Mouse (Mus musculus): ENCODE data around the gene Ugt2b37. TPM values are rescaled to one million over a fixed set of nuclear protein-coding genes. Genes with fewer than 3 reads are reported as not detected.
"Not testable (repeated sequence)": the region's sequence is repeated elsewhere in the genome, so short reads cannot be mapped to it uniquely, and the experiment has no call there.

Ugt2b37 gene
- not detected in 2 replicates for polyA plus RNA-seq (2015; fragmentation: Nextera tagmentation; extraction: Ambion mirVana)

GRCm38 (mm10) chr5:87254676-87255075 lies at the start of gene Ugt2b37:
TSS of gene Ugt2b37 (minus strand) at chr5:87254804.
- H3K27me3 ChIP-seq (replicated peaks; ENCODE audit: control insufficient read depth, insufficient read depth, low read length); H3K36me3 ChIP-seq (ENCODE audit: control insufficient read depth, insufficient read depth, low read length); H3K9ac ChIP-seq (ENCODE audit: low read depth, low read length); H3K27ac ChIP-seq (ENCODE audit: low read length); ATAC-seq; H3K4me3 ChIP-seq (ENCODE audit: low read length); H3K4me1 ChIP-seq (ENCODE audit: control insufficient read depth, insufficient read depth, low read length); H3K9me3 ChIP-seq (ENCODE audit: control insufficient read depth, low read length); H3K4me2 ChIP-seq (ENCODE audit: low read depth, low read length): not testable (repeated sequence)
- WGBS = 66% methylated on average over 3 of the region's 3 CpGs

GRCm38 (mm10) chr5:87286180-87286579 lies 31.6 kb upstream of the Ugt2b37 start:
- H3K4me1 ChIP-seq (ENCODE audit: control insufficient read depth, insufficient read depth, low read length); H3K27ac ChIP-seq (ENCODE audit: low read length); H3K9me3 ChIP-seq (ENCODE audit: control insufficient read depth, low read length); H3K36me3 ChIP-seq (ENCODE audit: control insufficient read depth, insufficient read depth, low read length); H3K4me2 ChIP-seq (ENCODE audit: low read depth, low read length); H3K9ac ChIP-seq (ENCODE audit: low read depth, low read length); H3K4me3 ChIP-seq (ENCODE audit: low read length); ATAC-seq; H3K27me3 ChIP-seq (replicated peaks; ENCODE audit: control insufficient read depth, insufficient read depth, low read length): not testable (repeated sequence)
- WGBS = 59% methylated on average over 4 of the region's 4 CpGs

- not testable (repeated sequence) for H3K27ac ChIP-seq (ENCODE audit: low read length); H3K36me3 ChIP-seq (ENCODE audit: control insufficient read depth, insufficient read depth, low read length); H3K9ac ChIP-seq (ENCODE audit: low read depth, low read length); H3K4me1 ChIP-seq (ENCODE audit: control insufficient read depth, insufficient read depth, low read length); ATAC-seq; H3K9me3 ChIP-seq (ENCODE audit: control insufficient read depth, low read length); H3K4me2 ChIP-seq (ENCODE audit: low read depth, low read length); H3K4me3 ChIP-seq (ENCODE audit: low read length); H3K27me3 ChIP-seq (replicated peaks; ENCODE audit: control insufficient read depth, insufficient read depth, low read length)
- 92% methylated on average over 4 of the region's 4 CpGs for WGBS
Observed at GRCm38 (mm10) chr5:87275986-87276385, 21.4 kb upstream of the Ugt2b37 start.

GRCm38 (mm10) chr5:87275581-87275980 lies 21.0 kb upstream of the Ugt2b37 start:
- ATAC-seq = no peak
- H3K4me3 ChIP-seq (ENCODE audit: low read length) = no peak overlapping the region
- H3K4me1 ChIP-seq (ENCODE audit: control insufficient read depth, insufficient read depth, low read length) = no peaks in the 10 kb centered on the region
- no peaks in the 10 kb centered on the region for H3K27me3 ChIP-seq (replicated peaks; ENCODE audit: control insufficient read depth, insufficient read depth, low read length)
- H3K27ac ChIP-seq (ENCODE audit: low read length) = no peak overlapping the region
- WGBS = 89% methylated on average over 6 of the region's 6 CpGs
- H3K36me3 ChIP-seq (ENCODE audit: control insufficient read depth, insufficient read depth, low read length) = no peaks in the 10 kb centered on the region
- H3K9me3 ChIP-seq (ENCODE audit: control insufficient read depth, low read length) = no peaks in the 10 kb centered on the region
- H3K4me2 ChIP-seq (ENCODE audit: low read depth, low read length) = no peak overlapping the region
- H3K9ac ChIP-seq (ENCODE audit: low read depth, low read length) = no peak overlapping the region

- no peaks in the 10 kb centered on the region for H3K36me3 ChIP-seq (ENCODE audit: control insufficient read depth, insufficient read depth, low read length)
- H3K4me3 ChIP-seq (ENCODE audit: low read length) = no peak overlapping the region
- no peaks in the 10 kb centered on the region for H3K9me3 ChIP-seq (ENCODE audit: control insufficient read depth, low read length)
- no peak overlapping the region for H3K4me2 ChIP-seq (ENCODE audit: low read depth, low read length)
- no peaks in the 10 kb centered on the region for H3K27me3 ChIP-seq (replicated peaks; ENCODE audit: control insufficient read depth, insufficient read depth, low read length)
- 84% methylated on average over 3 of the region's 3 CpGs for WGBS
- no peaks in the 10 kb centered on the region for H3K4me1 ChIP-seq (ENCODE audit: control insufficient read depth, insufficient read depth, low read length)
- no peak overlapping the region for H3K9ac ChIP-seq (ENCODE audit: low read depth, low read length)
- no peak overlapping the region for H3K27ac ChIP-seq (ENCODE audit: low read length)
- ATAC-seq = no peak
Observed at GRCm38 (mm10) chr5:87255831-87256230, 1.2 kb upstream of the Ugt2b37 start.

GRCm38 (mm10) chr5:87242140-87242539 lies 12.5 kb downstream of the Ugt2b37 start:
- H3K9me3 ChIP-seq (ENCODE audit: control insufficient read depth, low read length); H3K9ac ChIP-seq (ENCODE audit: low read depth, low read length); H3K4me2 ChIP-seq (ENCODE audit: low read depth, low read length); ATAC-seq; H3K4me1 ChIP-seq (ENCODE audit: control insufficient read depth, insufficient read depth, low read length); H3K36me3 ChIP-seq (ENCODE audit: control insufficient read depth, insufficient read depth, low read length); H3K27ac ChIP-seq (ENCODE audit: low read length); H3K4me3 ChIP-seq (ENCODE audit: low read length); H3K27me3 ChIP-seq (replicated peaks; ENCODE audit: control insufficient read depth, insufficient read depth, low read length): not testable (repeated sequence)

- H3K9me3 ChIP-seq (ENCODE audit: control insufficient read depth, low read length); H3K27me3 ChIP-seq (replicated peaks; ENCODE audit: control insufficient read depth, insufficient read depth, low read length); H3K27ac ChIP-seq (ENCODE audit: low read length); H3K9ac ChIP-seq (ENCODE audit: low read depth, low read length); H3K4me3 ChIP-seq (ENCODE audit: low read length); H3K4me1 ChIP-seq (ENCODE audit: control insufficient read depth, insufficient read depth, low read length); H3K4me2 ChIP-seq (ENCODE audit: low read depth, low read length); H3K36me3 ChIP-seq (ENCODE audit: control insufficient read depth, insufficient read depth, low read length): not testable (repeated sequence)
- WGBS = 44% methylated on average over 2 of the region's 2 CpGs
- ATAC-seq = peak; percentile 55; the same call in 1 of the 2 replicates
Observed at GRCm38 (mm10) chr5:87196430-87196829, 58.2 kb downstream of the Ugt2b37 start.

Other genes with a start within 250 kb of the Ugt2b37 start
- 28.9 and 36.2 TPM in 2 replicates for gene Ugt2b36, start 162.2 kb downstream of the Ugt2b37 start, polyA plus RNA-seq (2015; fragmentation: Nextera tagmentation; extraction: Ambion mirVana)
- 106 and 138 TPM in 2 replicates for gene Ugt2b5, start 114.5 kb downstream of the Ugt2b37 start, polyA plus RNA-seq (2015; fragmentation: Nextera tagmentation; extraction: Ambion mirVana)
- gene Ugt2a3, start 82.4 kb upstream of the Ugt2b37 start, polyA plus RNA-seq (2015; fragmentation: Nextera tagmentation; extraction: Ambion mirVana) = 4.8 and 6.1 TPM in 2 replicates
- not detected in 2 replicates for gene Ugt2b38, start 169.4 kb upstream of the Ugt2b37 start, polyA plus RNA-seq (2015; fragmentation: Nextera tagmentation; extraction: Ambion mirVana)
- gene Ugt2a2, start 227.5 kb upstream of the Ugt2b37 start, polyA plus RNA-seq (2015; fragmentation: Nextera tagmentation; extraction: Ambion mirVana) = not detected in 2 replicates
- gene Gm43638, start 232.0 kb upstream of the Ugt2b37 start, polyA plus RNA-seq (2015; fragmentation: Nextera tagmentation; extraction: Ambion mirVana) = not detected in 2 replicates
- not detected in 2 replicates for gene Ugt2a1, start 236.1 kb upstream of the Ugt2b37 start, polyA plus RNA-seq (2015; fragmentation: Nextera tagmentation; extraction: Ambion mirVana)